Mouse (Mus musculus) kidney, embryonic 16.5 days (tissue): ENCODE results near the gene Lcn10. TPM values are rescaled to one million over a fixed set of nuclear protein-coding genes. Genes with fewer than 3 reads are reported as not detected.

Experiments
- ATAC-seq: fragments of 200-750 bp; cut with Nextera tagmentation; 2 replicates; pipeline ENCODE4 v1.8.0; 2017; ENCODE audit warnings: moderate TSS enrichment; ENCODE audit not compliant: low FRiP score, low TSS enrichment
- H3K27ac ChIP-seq: fragments of 300-500 bp; sonication (generic); 2 replicates; pipeline ENCODE4 v1.5.1; 2014; ENCODE audit warnings: low read length
- H3K27me3 ChIP-seq: fragments of 300-500 bp; sonication (generic); 2 replicates; pipeline ENCODE4 v1.6.1; 2014; ENCODE audit warnings: low read length, control low read depth, mixed read lengths; ENCODE audit not compliant: insufficient read depth
- H3K36me3 ChIP-seq: fragments of 300-500 bp; sonication (generic); 2 replicates; pipeline ENCODE4 v1.6.1; 2014; ENCODE audit warnings: low read length, control low read depth, mixed read lengths; ENCODE audit not compliant: insufficient read depth
- H3K4me1 ChIP-seq: fragments of 300-500 bp; sonication (generic); 2 replicates; pipeline ENCODE4 v1.6.1; 2014; ENCODE audit warnings: low read length, control low read depth, mixed read lengths; ENCODE audit not compliant: insufficient read depth
- H3K4me2 ChIP-seq: fragments of 300-500 bp; sonication (generic); replicated peaks from 2 replicates; pipeline ENCODE4 v1.6.1; 2014; ENCODE audit warnings: low read depth, low read length
- H3K4me3 ChIP-seq: fragments of 300-500 bp; sonication (generic); 2 replicates; pipeline ENCODE4 v1.5.1; 2014; ENCODE audit warnings: mild to moderate bottlenecking, low read length
- H3K9ac ChIP-seq: fragments of 300-500 bp; sonication (generic); replicated peaks from 2 replicates; pipeline ENCODE4 v1.6.1; 2014; ENCODE audit warnings: low read length
- H3K9me3 ChIP-seq: fragments of 300-500 bp; sonication (generic); 2 replicates; pipeline ENCODE4 v1.6.1; 2016; ENCODE audit warnings: low read length, control low read depth
- WGBS: fragments of 180-500 bp; shearing (Covaris S2); extraction: QIAGEN DNeasy Blood & Tissue Kit; methylation state at CpG from one replicate; pipeline ENCODE4 v1.1.7; 2014; 5-methylcytosine and 5-hydroxymethylcytosine counted together
- polyA plus RNA-seq: library from polyadenylated mRNA; unstranded; fragments of >200 nt; fragmentation: Nextera tagmentation; extraction: Ambion mirVana; gene quantifications from 2 replicates; pipeline ENCODE4 v1.2.1, GENCODE M21; 2015

The Lcn10 gene
- polyA plus RNA-seq, 1 experiment from 2014 or later: not detected

- H3K36me3 ChIP-seq: no peaks in the 10 kb centered on the region
- no peaks in the 10 kb centered on the region for H3K4me1 ChIP-seq
- no peaks in the 10 kb centered on the region for H3K9me3 ChIP-seq
- ATAC-seq: no peak
- H3K9ac ChIP-seq: no peak overlapping the region
- H3K27ac ChIP-seq: no peak overlapping the region
- H3K4me2 ChIP-seq: no peak overlapping the region
- H3K27me3 ChIP-seq: no peaks in the 10 kb centered on the region
- 83% methylated on average over 6 of the region's 6 CpGs for WGBS
- no peak overlapping the region for H3K4me3 ChIP-seq
Measured at GRCm38 (mm10) chr2:25661245-25661970, 21.1 kb upstream of the Lcn10 start.

- WGBS: 43% methylated on average over 1 of the region's 1 CpGs
- H3K27me3 ChIP-seq: no peaks in the 10 kb centered on the region
- no peak for ATAC-seq
- no peaks in the 10 kb centered on the region for H3K4me1 ChIP-seq
- H3K4me3 ChIP-seq: no peak overlapping the region
- H3K9ac ChIP-seq: no peak overlapping the region
- no peaks in the 10 kb centered on the region for H3K36me3 ChIP-seq
- H3K27ac ChIP-seq: no peak overlapping the region
- no peak overlapping the region for H3K4me2 ChIP-seq
- no peaks in the 10 kb centered on the region for H3K9me3 ChIP-seq
Measured at GRCm38 (mm10) chr2:25663511-25663910, 19.0 kb upstream of the Lcn10 start.

GRCm38 (mm10) chr2:25664125-25664524 lies 18.4 kb upstream of the Lcn10 start:
- no peak for ATAC-seq

GRCm38 (mm10) chr2:25666516-25666915 lies 16.0 kb upstream of the Lcn10 start:
- H3K9ac ChIP-seq: no peak overlapping the region
- H3K9me3 ChIP-seq: no peaks in the 10 kb centered on the region
- 66% methylated on average over 1 of the region's 1 CpGs for WGBS
- no peaks in the 10 kb centered on the region for H3K36me3 ChIP-seq
- H3K4me3 ChIP-seq: no peak overlapping the region
- H3K4me2 ChIP-seq: no peak overlapping the region
- ATAC-seq: no peak
- H3K27me3 ChIP-seq: no peaks in the 10 kb centered on the region
- no peaks in the 10 kb centered on the region for H3K4me1 ChIP-seq
- no peak overlapping the region for H3K27ac ChIP-seq

More at GRCm38 (mm10) chr2:25664125-25664524, 18.4 kb upstream of the Lcn10 start:
- H3K27ac ChIP-seq: no peak overlapping the region
- H3K27me3 ChIP-seq: no peaks in the 10 kb centered on the region
- no peaks in the 10 kb centered on the region for H3K9me3 ChIP-seq
- H3K9ac ChIP-seq: no peak overlapping the region
- H3K36me3 ChIP-seq: no peaks in the 10 kb centered on the region
- H3K4me1 ChIP-seq: no peaks in the 10 kb centered on the region
- H3K4me3 ChIP-seq: no peak overlapping the region
- no peak overlapping the region for H3K4me2 ChIP-seq
- 76% methylated on average over 5 of the region's 5 CpGs for WGBS

GRCm38 (mm10) chr2:25676486-25676885 lies 6.0 kb upstream of the Lcn10 start, which contains the start of gene Lcn6:
Lcn6 (plus strand) TSS chr2:25676786.
- no peaks in the 10 kb centered on the region for H3K4me1 ChIP-seq
- no peak for ATAC-seq
- no peaks in the 10 kb centered on the region for H3K9me3 ChIP-seq
- WGBS: 89% methylated on average over 3 of the region's 3 CpGs
- H3K4me2 ChIP-seq: no peak within 1 kb of the TSS
- no peaks in the 10 kb centered on the region for H3K36me3 ChIP-seq
- no peaks in the 10 kb centered on the region for H3K27me3 ChIP-seq
- H3K4me3 ChIP-seq: no peak within 1 kb of the TSS
- H3K9ac ChIP-seq: no peak within 1 kb of the TSS
- no peak within 1 kb of the TSS for H3K27ac ChIP-seq

- H3K27ac ChIP-seq: no peak overlapping the region
Measured at GRCm38 (mm10) chr2:25679559-25679958, 3.0 kb upstream of the Lcn10 start.

GRCm38 (mm10) chr2:25686941-25687340 lies 4.4 kb downstream of the Lcn10 start:
- no peak overlapping the region for H3K27ac ChIP-seq

More at GRCm38 (mm10) chr2:25679559-25679958, 3.0 kb upstream of the Lcn10 start:
- 89% methylated on average over 6 of the region's 6 CpGs for WGBS
- no peaks in the 10 kb centered on the region for H3K4me1 ChIP-seq
- H3K4me3 ChIP-seq: no peak overlapping the region
- H3K36me3 ChIP-seq: no peaks in the 10 kb centered on the region
- no peaks in the 10 kb centered on the region for H3K27me3 ChIP-seq
- no peaks in the 10 kb centered on the region for H3K9me3 ChIP-seq
- H3K4me2 ChIP-seq: no peak overlapping the region
- H3K9ac ChIP-seq: no peak overlapping the region
- no peak for ATAC-seq

GRCm38 (mm10) chr2:25694605-25695004 lies 12.1 kb downstream of the Lcn10 start:
- H3K9ac ChIP-seq: no peak overlapping the region
- H3K36me3 ChIP-seq: no peaks in the 10 kb centered on the region
- H3K9me3 ChIP-seq: no peaks in the 10 kb centered on the region
- H3K4me3 ChIP-seq: no peak overlapping the region
- no peak for ATAC-seq
- H3K27me3 ChIP-seq: no peaks in the 10 kb centered on the region
- H3K4me1 ChIP-seq: no peaks in the 10 kb centered on the region
- H3K27ac ChIP-seq: no peak overlapping the region
- H3K4me2 ChIP-seq: no peak overlapping the region

More at GRCm38 (mm10) chr2:25686941-25687340, 4.4 kb downstream of the Lcn10 start:
- Histone ChIP-seq H3K9me3 (no peaks in the 10 kb centered on the region), H3K27me3 (no peaks in the 10 kb centered on the region), H3K9ac (no peak overlapping the region), H3K36me3 (no peaks in the 10 kb centered on the region), H3K4me2 (no peak overlapping the region), H3K4me3 (no peak overlapping the region), H3K4me1 (no peaks in the 10 kb centered on the region)
- no peak for ATAC-seq
- WGBS: 79% methylated on average over 4 of the region's 4 CpGs

- Histone ChIP-seq H3K4me1 (no peaks in the 10 kb centered on the region), H3K9me3 (no peaks in the 10 kb centered on the region), H3K36me3 (no peaks in the 10 kb centered on the region), H3K27ac (no peak overlapping the region), H3K27me3 (no peaks in the 10 kb centered on the region), H3K9ac (no peak overlapping the region), H3K4me2 (no peak overlapping the region), H3K4me3 (no peak overlapping the region)
- 21% methylated on average over 4 of the region's 4 CpGs for WGBS
- ATAC-seq: no peak
Measured at GRCm38 (mm10) chr2:25696951-25697350, 14.4 kb downstream of the Lcn10 start.

- no peaks in the 10 kb centered on the region for H3K36me3 ChIP-seq
- H3K27ac ChIP-seq: no peak overlapping the region
- H3K27me3 ChIP-seq: no peaks in the 10 kb centered on the region
- ATAC-seq: no peak
- 76% methylated on average over 2 of the region's 2 CpGs for whole genome bisulfite sequencing
- no peaks in the 10 kb centered on the region for H3K4me1 ChIP-seq
- H3K9ac ChIP-seq: no peak overlapping the region
- no peak overlapping the region for H3K4me2 ChIP-seq
- no peaks in the 10 kb centered on the region for H3K9me3 ChIP-seq
- no peak overlapping the region for H3K4me3 ChIP-seq
Measured at GRCm38 (mm10) chr2:25698696-25699095, 16.2 kb downstream of the Lcn10 start.
